Mouse (Mus musculus) megakaryocyte, embryonic 14.5 days (primary cell): Measurements from ENCODE around the gene Slc22a14. TPM values are rescaled to one million over a fixed set of nuclear protein-coding genes. Genes with fewer than 3 reads are reported as not detected.

Experiments
- H3K27me3 ChIP-seq: replicated peaks from 2 replicates; pipeline ENCODE3; 2012; ENCODE audit warnings: inconsistent platforms
- H3K36me3 ChIP-seq: replicated peaks from 2 replicates; pipeline ENCODE3; 2012; ENCODE audit warnings: low read length, inconsistent platforms, mixed read lengths
- H3K4me1 ChIP-seq: 2 replicates; pipeline ENCODE4 v1.6.1; 2012; ENCODE audit warnings: inconsistent platforms
- H3K4me3 ChIP-seq: replicated peaks from 2 replicates; pipeline ENCODE3; 2012; ENCODE audit warnings: moderate library complexity, mild to moderate bottlenecking, inconsistent platforms
- H3K9me3 ChIP-seq: 2 replicates; pipeline ENCODE4 v1.6.1; 2012; ENCODE audit warnings: inconsistent platforms
- FLI1 ChIP-seq: IDR thresholded peaks from 2 replicates; pipeline ENCODE4 v1.6.1; 2012; ENCODE audit warnings: low read length, inconsistent platforms, mixed read lengths
- GATA1 ChIP-seq: IDR thresholded peaks from 3 replicates; pipeline ENCODE4 v1.6.1; 2012; ENCODE audit warnings: mixed read lengths, low read length, inconsistent platforms, borderline replicate concordance
- polyA plus RNA-seq: library from polyadenylated mRNA; stranded (reverse); fragments of >175 nt; gene quantifications from 2 replicates; pipeline ENCODE4 v1.2.3, GENCODE M21; 2012; ENCODE audit warnings: low replicate concordance; ENCODE audit not compliant: insufficient read depth

The Slc22a14 gene
- polyA plus RNA-seq, 1 experiment: not detected

DNA sequence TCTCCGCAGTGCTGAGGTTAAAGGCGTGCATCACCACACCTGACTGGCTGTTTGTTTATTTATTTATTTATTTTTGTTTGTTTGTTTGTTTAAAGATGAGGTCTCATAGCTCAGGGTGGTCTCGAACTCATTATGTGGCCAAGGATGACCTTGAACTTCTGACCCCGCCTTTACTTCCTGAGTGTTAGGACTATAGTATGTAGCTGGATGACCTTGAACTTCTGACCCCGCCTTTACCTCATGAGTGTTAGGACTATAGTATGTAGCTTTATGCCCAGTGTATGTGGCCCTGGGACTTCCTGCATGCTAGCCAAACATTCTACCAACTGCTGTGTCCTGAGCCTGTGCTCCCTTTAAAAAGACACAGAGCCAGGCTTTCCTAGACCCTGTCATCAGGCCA is 3.9 kb downstream of the Slc22a14 start:
- H3K36me3 ChIP-seq: no peaks in the 10 kb centered on the region

DNA sequence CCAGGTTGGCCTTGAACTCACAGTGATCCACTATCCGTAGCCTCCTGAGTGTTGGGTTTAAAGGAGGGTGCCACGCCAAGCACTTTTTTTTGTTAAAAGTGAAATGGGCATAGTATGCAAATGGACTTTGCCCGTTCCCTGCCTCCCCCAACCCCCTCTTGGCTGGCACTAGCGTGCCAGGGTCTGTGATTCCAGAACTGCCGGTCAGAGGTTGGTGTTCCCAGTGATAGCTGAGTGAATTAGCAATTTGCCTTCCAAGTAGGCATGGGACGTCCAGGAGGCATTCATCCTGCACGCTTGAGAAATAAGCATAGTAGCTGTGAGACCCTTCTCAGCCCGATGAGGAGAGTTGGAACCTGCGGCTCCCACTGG is 7.3 kb downstream of the Slc22a14 start:
- no peaks in the 10 kb centered on the region for H3K36me3 ChIP-seq
- peaks cover 25% of the 10 kb centered on the region for H3K27me3 ChIP-seq
- peaks cover 13% of the 10 kb centered on the region for H3K4me1 ChIP-seq
- TF ChIP-seq FLI1 (no peak), GATA1 (no peak)
- no peaks in the 10 kb centered on the region for H3K9me3 ChIP-seq
- peak overlapping the region; percentile 92 for H3K4me3 ChIP-seq

More for the DNA sequence above, 3.9 kb downstream of the Slc22a14 start:
- Histone ChIP-seq H3K27me3 (peaks cover 25% of the 10 kb centered on the region), H3K9me3 (no peaks in the 10 kb centered on the region), H3K4me1 (peaks cover 13% of the 10 kb centered on the region), H3K4me3 (no peak overlapping the region)
- no peak for TF ChIP-seq FLI1
- TF ChIP-seq GATA1: no peak

DNA sequence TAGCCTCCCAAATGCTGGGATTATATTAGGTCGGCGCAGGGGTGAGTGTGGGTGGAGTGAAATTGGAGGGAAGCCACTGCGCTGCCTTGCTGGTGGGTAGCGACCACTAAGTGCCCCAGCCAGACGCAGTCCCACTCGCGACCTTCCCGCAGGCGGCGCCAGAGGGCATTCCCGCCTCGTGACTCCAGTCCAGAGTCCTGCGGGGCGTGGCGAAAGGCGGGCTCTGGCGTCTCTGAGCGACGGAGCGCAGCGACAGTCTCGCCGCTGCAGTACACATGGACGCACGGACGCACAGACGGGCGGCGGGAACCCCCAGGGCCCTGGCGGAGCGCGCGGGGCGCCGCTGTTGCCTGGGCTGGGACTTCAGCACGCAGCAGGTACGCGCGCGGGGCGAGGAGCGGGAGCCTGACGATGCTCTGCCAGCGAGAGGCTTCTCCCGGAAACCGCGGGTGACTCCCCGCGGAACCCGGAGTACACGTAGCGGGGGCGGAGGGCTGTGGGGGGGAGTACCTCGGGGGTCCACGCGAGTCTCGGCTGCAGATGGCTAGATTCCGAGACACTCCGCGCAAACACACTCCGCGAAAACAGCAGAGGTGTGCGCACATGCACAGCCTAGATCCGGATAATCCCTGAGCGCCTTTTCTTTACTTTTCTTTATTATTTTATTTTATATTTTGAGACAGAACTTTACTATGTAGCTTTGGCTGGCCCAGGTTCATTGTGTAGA is 7.9 kb downstream of the Slc22a14 start, which contains the start of gene Xylb:
TSS of gene Xylb (plus strand) at position 51 of the 727 bp plus-strand sequence.
- no peaks in the 10 kb centered on the region for H3K9me3 ChIP-seq
- peaks cover 13% of the 10 kb centered on the region for H3K4me1 ChIP-seq
- peaks cover 25% of the 10 kb centered on the region for H3K27me3 ChIP-seq
- H3K36me3 ChIP-seq: no peaks in the 10 kb centered on the region
- no peak for TF ChIP-seq FLI1
- no peak for TF ChIP-seq GATA1
- peak within 1 kb of the TSS; percentile 92 for H3K4me3 ChIP-seq

DNA sequence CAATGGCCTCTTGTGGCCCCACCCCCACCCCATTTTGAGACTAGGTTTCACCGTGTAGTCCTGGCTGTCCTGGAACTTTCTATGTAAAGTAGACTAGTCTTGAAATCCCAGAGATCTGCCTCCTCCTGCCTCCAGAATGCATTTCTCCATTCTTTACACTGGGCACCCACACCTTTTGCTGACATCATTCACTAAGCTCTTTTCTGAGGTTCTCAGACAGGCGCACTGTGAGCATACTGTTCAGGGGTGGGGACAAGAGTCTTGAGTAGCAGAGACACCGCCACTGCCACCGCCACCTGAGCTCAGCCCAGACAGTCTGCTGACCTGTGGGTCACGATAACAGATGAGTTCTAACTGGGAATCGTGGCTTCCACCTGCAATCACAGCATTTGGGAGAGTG is 9.4 kb downstream of the Slc22a14 start:
- H3K36me3 ChIP-seq: peaks cover 6% of the 10 kb centered on the region
- peaks cover 20% of the 10 kb centered on the region for H3K4me1 ChIP-seq
- H3K9me3 ChIP-seq: no peaks in the 10 kb centered on the region
- TF ChIP-seq GATA1 (no peak), FLI1 (no peak)
- no peak overlapping the region for H3K4me3 ChIP-seq
- H3K27me3 ChIP-seq: peaks cover 22% of the 10 kb centered on the region

DNA sequence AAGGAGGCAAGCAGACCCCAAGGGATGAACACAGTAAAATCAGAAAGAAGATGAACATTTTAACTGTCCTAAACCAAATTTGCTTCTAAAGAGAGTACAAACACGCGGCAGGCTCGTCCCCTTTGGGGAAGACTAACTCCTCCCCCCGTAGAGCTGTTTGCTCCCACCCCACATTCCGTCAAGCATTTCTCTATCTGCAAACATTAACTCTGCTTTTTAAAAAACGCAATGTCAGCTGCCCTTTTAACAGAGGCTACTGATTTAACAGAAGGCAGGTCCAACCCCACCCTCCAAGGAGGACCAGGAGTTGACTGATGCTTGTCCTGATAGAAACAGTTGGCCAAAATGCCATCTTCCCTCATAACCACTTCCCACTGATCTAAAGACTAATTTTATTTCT is 11.4 kb downstream of the Slc22a14 start:
- no peak for TF ChIP-seq FLI1
- no peak for TF ChIP-seq GATA1
- H3K9me3 ChIP-seq: no peaks in the 10 kb centered on the region
- peaks cover 17% of the 10 kb centered on the region for H3K36me3 ChIP-seq
- H3K27me3 ChIP-seq: peaks cover 11% of the 10 kb centered on the region
- peaks cover 20% of the 10 kb centered on the region for H3K4me1 ChIP-seq
- no peak overlapping the region for H3K4me3 ChIP-seq

DNA sequence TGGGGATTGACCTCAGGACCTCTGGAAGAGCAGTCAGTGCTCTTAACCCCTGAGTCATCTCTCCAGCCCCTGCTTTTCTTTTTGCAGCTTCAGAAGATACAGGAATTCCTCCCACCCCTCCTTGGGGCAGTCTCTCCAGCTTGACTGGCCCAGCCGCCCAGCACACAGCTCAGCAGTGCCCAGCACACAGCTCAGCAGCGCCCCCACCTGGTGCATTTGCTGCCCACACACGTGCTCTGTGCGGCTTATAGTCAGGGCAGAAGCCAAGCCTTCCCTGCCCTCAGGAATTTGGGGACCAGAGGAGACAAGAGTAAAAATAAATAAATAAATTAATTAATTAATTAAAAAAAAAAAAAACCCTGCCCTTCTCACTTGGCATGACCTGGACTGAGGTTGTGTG is 13.3 kb downstream of the Slc22a14 start:
- H3K27me3 ChIP-seq: no peaks in the 10 kb centered on the region
- no peaks in the 10 kb centered on the region for H3K9me3 ChIP-seq
- H3K4me3 ChIP-seq: no peak overlapping the region
- H3K36me3 ChIP-seq: peaks cover 34% of the 10 kb centered on the region
- peaks cover 7% of the 10 kb centered on the region for H3K4me1 ChIP-seq
- no peak for TF ChIP-seq GATA1
- TF ChIP-seq FLI1: no peak

DNA sequence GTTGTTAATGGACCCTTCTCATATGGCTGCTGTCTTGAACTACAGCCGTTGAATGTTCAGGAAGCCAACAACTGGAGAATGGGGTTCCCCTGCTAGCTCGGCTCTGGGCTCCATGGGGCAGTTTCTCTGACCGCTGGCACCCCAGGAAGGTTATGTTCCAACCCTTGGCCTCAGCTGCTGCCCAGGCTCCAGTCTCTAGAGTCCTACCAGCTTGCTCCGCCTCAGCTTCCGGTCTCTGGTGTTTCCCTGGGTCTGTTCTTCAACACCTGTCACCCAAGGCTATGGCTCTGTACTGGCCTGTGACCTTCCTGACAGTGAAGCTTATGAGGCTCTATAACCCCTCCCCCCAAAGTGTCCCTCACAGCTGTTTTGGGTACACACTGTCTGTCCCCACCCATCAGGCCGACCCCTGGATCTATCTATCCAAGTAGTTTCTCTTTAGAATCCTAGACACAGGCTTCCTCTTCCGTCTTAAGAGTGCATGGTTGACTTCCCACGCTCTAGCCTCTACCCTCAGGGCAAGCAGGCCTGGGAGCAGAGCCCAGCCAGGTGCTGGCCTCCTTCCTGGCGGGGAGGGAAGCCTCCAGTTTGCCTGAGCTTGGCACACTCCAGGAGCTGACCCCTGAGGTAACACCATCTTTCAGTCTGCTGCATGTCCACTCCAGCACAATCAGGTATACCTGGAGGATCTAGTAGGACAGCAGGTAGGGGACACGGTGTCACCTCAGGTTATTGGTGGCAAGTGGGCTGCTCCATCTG is 14.2 kb downstream of the Slc22a14 start:
- H3K9me3 ChIP-seq: no peaks in the 10 kb centered on the region
- TF ChIP-seq GATA1 (no peak), FLI1 (no peak)
- H3K4me3 ChIP-seq: no peak overlapping the region
- peaks cover 7% of the 10 kb centered on the region for H3K4me1 ChIP-seq
- H3K27me3 ChIP-seq: no peaks in the 10 kb centered on the region
- H3K36me3 ChIP-seq: peaks cover 40% of the 10 kb centered on the region

DNA sequence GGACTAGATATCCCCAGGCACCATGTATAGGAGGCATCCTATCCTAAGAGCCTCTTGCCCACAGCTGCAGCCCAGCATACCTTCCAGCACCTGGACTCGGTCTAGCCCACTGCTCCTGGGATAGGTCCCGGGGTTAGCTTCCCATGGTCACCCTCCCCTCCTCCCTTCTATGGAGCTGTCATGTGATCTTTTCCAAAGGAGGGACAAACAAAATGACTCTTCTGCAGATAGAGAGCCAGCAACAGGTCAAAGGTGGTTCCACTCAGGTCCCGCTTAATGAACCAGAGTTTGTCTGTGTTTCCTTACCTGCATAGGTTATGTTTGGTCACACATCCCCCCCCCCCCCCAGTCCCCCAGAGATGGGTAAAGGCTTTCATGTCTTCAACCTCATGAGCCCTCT is 14.8 kb downstream of the Slc22a14 start:
- TF ChIP-seq FLI1 (no peak), GATA1 (no peak)
- Histone ChIP-seq H3K4me3 (no peak overlapping the region), H3K4me1 (peaks cover 7% of the 10 kb centered on the region), H3K27me3 (no peaks in the 10 kb centered on the region), H3K9me3 (no peaks in the 10 kb centered on the region), H3K36me3 (peaks cover 46% of the 10 kb centered on the region)

DNA sequence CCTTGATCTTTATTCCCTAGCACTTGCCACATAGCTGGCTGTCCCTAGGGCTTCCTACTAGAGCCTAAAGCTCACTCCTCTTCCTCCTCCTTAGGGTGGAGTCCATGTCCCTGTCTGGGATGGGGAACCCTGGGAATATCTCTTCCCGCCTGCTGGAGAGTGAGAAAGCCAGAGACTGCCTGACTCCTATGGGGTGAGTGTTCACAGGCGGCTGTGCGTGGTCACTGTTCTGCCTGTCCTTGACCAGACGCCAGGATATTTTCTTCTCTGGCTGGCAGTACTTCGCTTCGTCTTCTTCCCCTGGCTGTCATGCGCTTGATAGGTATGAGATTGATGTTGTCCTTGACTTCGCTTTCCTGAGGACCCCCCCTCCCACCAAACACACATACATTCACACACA is 19.0 kb downstream of the Slc22a14 start:
- TF ChIP-seq FLI1: no peak
- TF ChIP-seq GATA1: no peak
- no peak overlapping the region for H3K4me3 ChIP-seq
- H3K9me3 ChIP-seq: no peaks in the 10 kb centered on the region
- peaks cover 77% of the 10 kb centered on the region for H3K36me3 ChIP-seq
- peaks cover 20% of the 10 kb centered on the region for H3K4me1 ChIP-seq
- no peaks in the 10 kb centered on the region for H3K27me3 ChIP-seq

DNA sequence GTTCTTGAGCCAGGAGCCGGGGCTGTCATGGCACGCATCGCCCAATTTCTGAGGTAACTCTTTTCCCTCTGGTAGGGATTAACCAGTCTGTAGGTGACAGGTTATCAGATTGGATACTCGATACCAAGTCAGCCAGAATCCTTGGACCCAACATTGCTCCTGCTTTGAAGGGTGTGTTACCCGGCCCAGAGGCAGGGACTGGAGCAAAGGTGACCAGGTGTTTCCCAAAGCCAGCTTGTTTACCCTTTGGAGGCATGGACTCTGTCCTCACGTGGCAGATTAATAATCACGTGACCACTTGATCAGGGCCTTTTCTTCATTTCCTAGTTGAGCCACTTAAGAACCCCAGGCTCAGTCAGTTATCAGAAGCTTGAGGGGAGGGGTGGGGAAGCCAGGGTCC is 22.6 kb downstream of the Slc22a14 start:
- peaks cover 60% of the 10 kb centered on the region for H3K36me3 ChIP-seq
- no peak overlapping the region for H3K4me3 ChIP-seq
- TF ChIP-seq FLI1 (no peak), GATA1 (no peak)

More for the DNA sequence above, 22.6 kb downstream of the Slc22a14 start:
- peaks cover 35% of the 10 kb centered on the region for H3K4me1 ChIP-seq
- no peaks in the 10 kb centered on the region for H3K27me3 ChIP-seq
- H3K9me3 ChIP-seq: no peaks in the 10 kb centered on the region
